Mouse (Mus musculus) 416B (cell line): ENCODE measurements around the gene Snd1.

Experiments
- DNase-seq: peaks from one replicate; pipeline ENCODE4 v3.0.0; 2011; ENCODE audit warnings: low read depth

Snd1 gene

GRCm38 (mm10) chr6:28546943-28547342, 72.0 kb downstream of the Snd1 start:
- DNase-seq, result no peak

- no peak for DNase-seq
Measured at GRCm38 (mm10) chr6:28549374-28549773, 74.4 kb downstream of the Snd1 start.

- DNase-seq, result no peak
Measured at GRCm38 (mm10) chr6:28550255-28551004, 75.5 kb downstream of the Snd1 start.

GRCm38 (mm10) chr6:28554470-28554869, 79.5 kb downstream of the Snd1 start:
- DNase-seq, result no peak

GRCm38 (mm10) chr6:28555002-28555401, 80.1 kb downstream of the Snd1 start:
- no peak for DNase-seq

GRCm38 (mm10) chr6:28555428-28555827, 80.5 kb downstream of the Snd1 start:
- no peak for DNase-seq

GRCm38 (mm10) chr6:28557728-28558127, 82.8 kb downstream of the Snd1 start:
- no peak for DNase-seq

GRCm38 (mm10) chr6:28559419-28559818, 84.5 kb downstream of the Snd1 start:
- no peak for DNase-seq

- DNase-seq, result no peak
Measured at GRCm38 (mm10) chr6:28561291-28561995, 86.5 kb downstream of the Snd1 start.

- no peak for DNase-seq
Measured at GRCm38 (mm10) chr6:28562323-28563044, 87.5 kb downstream of the Snd1 start.

GRCm38 (mm10) chr6:28567978-28568377, 93.0 kb downstream of the Snd1 start:
- no peak for DNase-seq

GRCm38 (mm10) chr6:28571946-28572345, 97.0 kb downstream of the Snd1 start:
- no peak for DNase-seq

GRCm38 (mm10) chr6:28572991-28573759, 98.2 kb downstream of the Snd1 start:
- DNase-seq, result peak; percentile 39

- no peak for DNase-seq
Measured at GRCm38 (mm10) chr6:28576356-28577264, 101.7 kb downstream of the Snd1 start.

- DNase-seq, result no peak
Measured at GRCm38 (mm10) chr6:28582847-28583246, 107.9 kb downstream of the Snd1 start.

GRCm38 (mm10) chr6:28583399-28583798, 108.5 kb downstream of the Snd1 start:
- DNase-seq, result no peak

- no peak for DNase-seq
Measured at GRCm38 (mm10) chr6:28586806-28587205, 111.9 kb downstream of the Snd1 start.

- DNase-seq, result peak; percentile 76
Measured at GRCm38 (mm10) chr6:28588494-28589171, 113.7 kb downstream of the Snd1 start.

GRCm38 (mm10) chr6:28592323-28592893, 117.5 kb downstream of the Snd1 start:
- no peak for DNase-seq

GRCm38 (mm10) chr6:28593708-28594107, 118.8 kb downstream of the Snd1 start:
- DNase-seq, result no peak
